Mouse (Mus musculus): ENCODE results near the gene Grin2a.

DNA sequence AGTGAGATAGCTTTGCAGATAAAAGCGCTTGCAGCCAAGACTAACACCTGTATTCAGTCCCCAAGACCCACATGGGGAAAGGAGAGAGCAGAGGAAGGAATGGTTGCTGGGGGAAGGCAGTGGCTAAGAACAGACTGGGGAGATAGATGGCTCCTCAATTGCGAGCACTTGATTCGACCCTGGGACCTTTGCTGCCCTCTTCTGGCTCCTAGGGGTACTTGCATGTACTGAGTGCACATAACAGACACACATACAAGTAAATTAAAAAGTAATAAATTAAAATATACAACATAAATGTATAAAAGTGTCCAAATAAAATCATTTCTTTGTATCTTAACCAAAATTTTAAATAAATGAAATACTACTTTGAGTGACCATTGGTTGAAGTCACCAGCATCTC, 129.7 kb downstream of the Grin2a start:
- TF ChIP-seq CTCF (conservative IDR thresholded peaks at IDR 0.05; ENCODE audit: insufficient read depth, insufficient read length, low read depth, low read length) (no peak; the same call in 1 of the 2 replicates), POLR2A (IDR thresholded peaks at IDR 0.05; ENCODE audit: low read depth, low read length) (no peak)
